Mouse (Mus musculus) liver, embryonic 14.5 days (tissue): ENCODE measurements at regions not wholly inside any gene's neighbourhood (a gene's known extent, or its start where the extent isn't known, plus 50 kb on each side); places are given as distances from the start of the nearest gene placed in this dataset.

Experiments
- CTCF ChIP-seq: IDR thresholded peaks from 2 replicates; pipeline ENCODE4 v1.5.1; 2016; ENCODE audit warnings: antibody characterized with exemption, low read depth, control low read depth
- EP300 ChIP-seq: IDR thresholded peaks from 2 replicates; pipeline ENCODE4 v1.6.1; 2016; ENCODE audit warnings: antibody characterized with exemption, low read depth

DNA sequence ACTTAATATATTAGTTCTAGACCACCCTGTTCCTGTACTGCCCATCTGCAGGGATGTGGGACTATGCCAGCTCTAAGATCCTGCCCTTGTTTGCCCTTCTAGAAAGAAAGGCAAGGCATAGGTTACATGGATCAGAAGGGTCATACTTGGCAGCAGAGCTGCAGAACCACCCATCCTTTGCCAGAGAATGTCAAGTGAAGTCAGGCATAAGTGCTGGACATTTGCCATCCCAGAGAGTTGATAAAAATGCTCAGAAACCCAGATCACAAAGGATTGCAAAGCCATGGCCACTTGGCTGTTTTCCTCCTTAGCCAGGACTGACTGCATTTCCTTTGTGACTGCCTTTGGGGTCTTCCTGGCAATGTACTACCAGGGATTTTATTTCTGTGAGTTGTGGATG is 146.7 kb upstream of the Opcml start:
- TF ChIP-seq CTCF, result no peak
- TF ChIP-seq EP300, result no peak
